Comparison of ENCODE assay signal across 9 mouse cellular contexts in the genomic region with DNA sequence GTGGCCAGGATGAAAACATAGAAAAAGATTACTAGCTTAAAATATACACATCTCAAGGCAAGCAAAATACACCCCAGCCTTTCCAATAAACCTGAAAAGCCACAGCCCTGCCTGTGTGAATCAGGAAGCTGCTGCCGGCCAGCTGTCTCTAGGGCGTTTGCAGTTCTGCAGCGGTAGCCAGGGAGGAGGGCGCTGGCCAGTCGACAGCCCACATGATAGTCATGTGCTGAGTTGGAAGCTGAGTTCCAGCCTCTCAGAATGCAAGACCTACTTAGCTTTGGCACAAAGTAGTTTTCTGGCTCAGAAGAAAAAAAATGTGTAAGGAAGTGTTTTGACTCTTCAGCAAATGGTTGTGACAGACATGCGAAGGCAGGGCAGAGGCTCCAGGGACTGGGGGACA. TPM values are rescaled to one million over a fixed set of nuclear protein-coding genes. Genes with fewer than 3 reads are reported as not detected.
A peak's percentile ranks its signal among the peaks of the same experiment; 100 is the strongest.
DNase-seq lines count a peak whose midpoint lies in the region; ATAC-seq lines count a peak whose summit lies in the region.
"Had no signal": no experiment of that assay in that cellular context is flagged by ENCODE, and none has a peak within 500 bp of the region (broad histone marks: within the 10 kb centered on the region; RNA-seq: fewer than 3 reads in every experiment).

No protein-coding gene starts in this region.

- no peak overlapping the region for H3K9ac ChIP-seq in kidney, embryonic 16.5 days (replicated peaks; ENCODE audit: low read length)
- H3K9ac ChIP-seq in intestine, embryonic 15.5 days: no peak overlapping the region

- H3K4me1 ChIP-seq in kidney, embryonic 16.5 days (ENCODE audit: insufficient read depth, low read length): peaks cover 15% of the 10 kb centered on the region
- H3K4me1 ChIP-seq in intestine, embryonic 15.5 days (replicated peaks): peaks cover 11% of the 10 kb centered on the region; the same call in 1 of the 2 replicates

- 0 out of 2 replicates have a peak, but pooled peaks cover 4% of the 10 kb centered on the region for H3K36me3 ChIP-seq in kidney, embryonic 16.5 days (ENCODE audit: insufficient read depth, low read length)
- no peaks in the 10 kb centered on the region; the same call in 1 of the 2 replicates for H3K36me3 ChIP-seq in intestine, embryonic 15.5 days
- H3K36me3 ChIP-seq: G1E had no signal

- no peaks in the 10 kb centered on the region for H3K27me3 ChIP-seq in kidney, embryonic 16.5 days (ENCODE audit: insufficient read depth, low read length)
- H3K27me3 ChIP-seq in intestine, embryonic 15.5 days (replicated peaks): no peaks in the 10 kb centered on the region

- DNase-seq in kidney, adult 11 months: peak; percentile 91
- DNase-seq in cerebellum, adult 11-12 months: peak; percentile 66
- DNase-seq in gastrocnemius, adult 18-20 months (ENCODE audit: low spot score): peak; percentile 93
- peak; percentile 38 for DNase-seq in liver
- peak; percentile 46 for DNase-seq in retina, postnatal 1 day

- no peak overlapping the region for H3K4me2 ChIP-seq in kidney, embryonic 16.5 days (replicated peaks; ENCODE audit: low read depth, low read length)
- no peak overlapping the region for H3K4me2 ChIP-seq in intestine, embryonic 15.5 days (replicated peaks)

- WGBS in kidney, embryonic 16.5 days: 37% methylated on average over 6 of the region's 6 CpGs
- 27% methylated on average over 6 of the region's 6 CpGs for WGBS in intestine, embryonic 15.5 days

- no peak overlapping the region for H3K4me3 ChIP-seq in kidney, embryonic 16.5 days (ENCODE audit: low read length)
- H3K4me3 ChIP-seq in intestine, embryonic 15.5 days (replicated peaks): no peak overlapping the region

- H3K27ac ChIP-seq in kidney, embryonic 16.5 days (ENCODE audit: low read length): no peak overlapping the region
- no peak overlapping the region for H3K27ac ChIP-seq in intestine, embryonic 15.5 days

- no peaks in the 10 kb centered on the region for H3K9me3 ChIP-seq in kidney, embryonic 16.5 days (ENCODE audit: low read length)
- H3K9me3 ChIP-seq in intestine, embryonic 15.5 days: no peaks in the 10 kb centered on the region
- H3K9me3 ChIP-seq: G1E had no signal

- no peak for ATAC-seq in kidney, embryonic 16.5 days (ENCODE audit: low FRiP score, low TSS enrichment)
- ATAC-seq in intestine, embryonic 15.5 days: peak; percentile 82
- no peak for ATAC-seq in erythroblast, adult 5-6 weeks (replicated peaks; ENCODE audit: low FRiP score, poor library complexity, severe bottlenecking)

RNA-seq across cellular contexts. Expression of a gene that starts 11.2 kb away (rescaled TPM):
- 48.2 and 49.0 TPM in 2 replicates for polyA plus RNA-seq in kidney, embryonic 16.5 days (2015; fragmentation: Nextera tagmentation; extraction: Ambion mirVana)
- 10 to 100 TPM; 17.8 to 18.4 TPM for total RNA-seq in gastrocnemius, adult 18-20 months (2021)
- polyA plus RNA-seq in intestine, embryonic 15.5 days (2015; fragmentation: Nextera tagmentation; extraction: Ambion mirVana): 46.0 and 49.1 TPM in 2 replicates
- total RNA-seq in erythroblast, adult 5-6 weeks (2015; ENCODE audit: low replicate concordance): 2.1 and 17.9 TPM in 2 replicates
- 2.4 and 3.6 TPM in 2 replicates for total RNA-seq in erythroblast, adult 5-6 weeks (2017; ENCODE audit: low replicate concordance)

Comparison
In these comparisons a context has a peak if more than half of its experiments do, and no peak if none do; other contexts are left out.
1. DNase-seq: peak in every context shown above with its lines; median percentile 93 in gastrocnemius, adult 18-20 months; 91 in kidney, adult 11 months; 66 in cerebellum, adult 11-12 months; 46 in retina, postnatal 1 day; 38 in liver.